ENCODE assay signal across 26 mouse cellular contexts in genomic region chr4:124818832-124819231, GRCm38 (mm10). TPM values are rescaled to one million over a fixed set of nuclear protein-coding genes. Genes with fewer than 3 reads are reported as not detected.
"Had no signal": no experiment of that assay in that cellular context is flagged by ENCODE, and none has a peak within 500 bp of the region (broad histone marks: within the 10 kb centered on the region; RNA-seq: fewer than 3 reads in every experiment).

No protein-coding gene starts in this region.

- DNase-seq: gastrocnemius, postnatal 10 days; gastrocnemius, postnatal 25 days; heart, adult 18-20 months; heart, postnatal 10 days; heart, postnatal 4 days; kidney, adult 11 months; kidney, adult 2 months; kidney, adult 9 months; kidney, postnatal 14 days; kidney, postnatal 36 days; left cerebral cortex, postnatal 4 days had no signal

- H3K9ac ChIP-seq: hindbrain, embryonic 12.5 days; hindbrain, embryonic 14.5 days; kidney, embryonic 15.5 days; limb, embryonic 13.5 days; limb, embryonic 15.5 days; liver, embryonic 12.5 days; liver, embryonic 14.5 days had no signal

- H3K4me3 ChIP-seq: heart, embryonic 10.5 days; heart, embryonic 12.5 days; hindbrain, embryonic 10.5 days; hindbrain, embryonic 12.5 days; kidney, embryonic 15.5 days; layer of hippocampus, adult 2 months; limb, embryonic 13.5 days; limb, embryonic 15.5 days; liver, embryonic 12.5 days had no signal

- H3K27me3 ChIP-seq: heart, embryonic 12.5 days; hindbrain, embryonic 12.5 days; kidney, embryonic 15.5 days; limb, embryonic 13.5 days; limb, embryonic 15.5 days; liver, embryonic 12.5 days had no signal

- H3K4me2 ChIP-seq: hindbrain, embryonic 12.5 days; hindbrain, embryonic 14.5 days; kidney, embryonic 15.5 days; limb, embryonic 13.5 days; limb, embryonic 15.5 days had no signal

- H3K9me3 ChIP-seq: heart, embryonic 10.5 days; heart, embryonic 12.5 days; hindbrain, embryonic 10.5 days; hindbrain, embryonic 12.5 days; kidney, embryonic 15.5 days; limb, embryonic 13.5 days; limb, embryonic 15.5 days; liver, embryonic 12.5 days had no signal

- H3K4me1 ChIP-seq: limb, embryonic 13.5 days had no signal

- ATAC-seq: hindbrain, embryonic 16.5 days; inflammation-experienced regulatory T-cells, adult 6 months; liver, embryonic 12.5 days had no signal

- H3K27ac ChIP-seq: heart, embryonic 10.5 days; hindbrain, embryonic 10.5 days; hindbrain, embryonic 12.5 days; hindbrain, embryonic 14.5 days; kidney, embryonic 15.5 days; kidney, postnatal 0 days; limb, embryonic 13.5 days; limb, embryonic 15.5 days; liver, embryonic 12.5 days; liver, embryonic 14.5 days had no signal

RNA-seq across cellular contexts. Expression of gene Maneal, which starts 43.1 kb away (rescaled TPM):
- polyA plus RNA-seq: liver, adult 2 months had no signal
